Mouse (Mus musculus): Measurements from ENCODE around the gene Rab5if. TPM values are rescaled to one million over a fixed set of nuclear protein-coding genes. Genes with fewer than 3 reads are reported as not detected.

Gene Rab5if
- polyA plus RNA-seq, 1 experiment = 134 TPM

Other genes starting within 250 kb of the Rab5if start
- 67.0 and 95.5 TPM in 2 replicates for gene Dlgap4, start 249.4 kb upstream of the Rab5if start, polyA plus RNA-seq (2012; rRNA removed)
- gene Myl9, start 87.7 kb upstream of the Rab5if start, polyA plus RNA-seq (2012; rRNA removed) = 4,146 and 6,672 TPM in 2 replicates
- gene Tgif2, start 23.1 kb upstream of the Rab5if start, polyA plus RNA-seq (2012; rRNA removed) = 4.6 and 4.8 TPM in 2 replicates
- gene 4930518I15Rik, start 5.2 kb upstream of the Rab5if start, polyA plus RNA-seq (2012; rRNA removed) = 3.7 and 3.9 TPM in 2 replicates
- 0.28 and 0.31 TPM in 2 replicates for gene Sla2, start 24.1 kb downstream of the Rab5if start, polyA plus RNA-seq (2012; rRNA removed)
- gene Ndrg3, start 128.9 kb downstream of the Rab5if start, polyA plus RNA-seq (2012; rRNA removed) = 37.0 and 42.9 TPM in 2 replicates
- 5.7 and 6.6 TPM in 2 replicates for gene Dsn1, start 144.0 kb downstream of the Rab5if start, polyA plus RNA-seq (2012; rRNA removed)
- 3.0 and 7.1 TPM in 2 replicates for gene Soga1, start 216.1 kb downstream of the Rab5if start, polyA plus RNA-seq (2012; rRNA removed)
- 0.19 TPM in 1 of 2 replicates, not detected in the other for gene Tldc2, start 223.9 kb downstream of the Rab5if start, polyA plus RNA-seq (2012; rRNA removed)

Data from urinary bladder, adult 2 months (tissue).